Mouse (Mus musculus): ENCODE measurements around the gene E030018B13Rik. TPM values are rescaled to one million over a fixed set of nuclear protein-coding genes. Genes with fewer than 3 reads are reported as not detected.
A peak's percentile ranks its signal among the peaks of the same experiment; 100 is the strongest.

E030018B13Rik gene
- polyA plus RNA-seq, 1 experiment from 2014 or later = not detected

DNA sequence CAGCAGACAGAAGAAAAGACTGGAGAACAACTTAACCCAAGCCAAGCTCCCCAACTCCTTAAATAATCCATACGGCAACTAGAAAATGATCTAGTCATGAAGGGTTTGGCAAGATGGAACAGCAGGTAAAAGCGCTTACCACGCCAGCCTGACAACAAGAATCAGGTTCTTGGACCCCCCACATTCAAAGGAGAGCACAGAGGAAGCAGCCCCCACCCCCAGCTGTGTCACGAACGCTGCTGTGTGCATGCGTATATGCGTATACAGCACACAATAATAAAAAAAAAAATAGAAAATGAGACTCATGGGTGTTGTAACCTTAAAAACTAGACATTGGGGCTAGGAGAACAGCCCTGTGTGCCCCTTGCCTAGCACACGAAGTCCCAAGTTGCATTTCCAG, 16.7 kb upstream of the E030018B13Rik start:
- Histone ChIP-seq H3K27ac (no peak overlapping the region), H3K4me2 (no peak overlapping the region), H3K27me3 (no peaks in the 10 kb centered on the region; the same call in 1 of the 2 replicates), H3K9ac (no peak overlapping the region), H3K4me3 (no peak overlapping the region), H3K4me1 (peaks cover 40% of the 10 kb centered on the region), H3K9me3 (no peaks in the 10 kb centered on the region), H3K36me3 (no peaks in the 10 kb centered on the region)
- WGBS = 87% methylated on average over 8 of the region's 8 CpGs
- no peak for ATAC-seq (ENCODE audit: insufficient number of reproducible peaks, insufficient read depth, low FRiP score, low TSS enrichment, low read depth)

- Histone ChIP-seq H3K9ac (no peak overlapping the region), H3K4me2 (no peak overlapping the region), H3K27ac (no peak overlapping the region), H3K4me3 (no peak overlapping the region), H3K4me1 (peaks cover 40% of the 10 kb centered on the region), H3K9me3 (no peaks in the 10 kb centered on the region), H3K36me3 (no peaks in the 10 kb centered on the region), H3K27me3 (no peaks in the 10 kb centered on the region; the same call in 1 of the 2 replicates)
- 94% methylated on average over 2 of the region's 2 CpGs for WGBS
- ATAC-seq (ENCODE audit: insufficient number of reproducible peaks, insufficient read depth, low FRiP score, low TSS enrichment, low read depth) = no peak
Observed at GRCm38 (mm10) chr7:63900411-63900810, 16.2 kb upstream of the E030018B13Rik start.

- Histone ChIP-seq H3K9ac (no peak overlapping the region), H3K27ac (no peak overlapping the region), H3K9me3 (no peaks in the 10 kb centered on the region), H3K36me3 (no peaks in the 10 kb centered on the region), H3K4me2 (no peak overlapping the region), H3K4me1 (peaks cover 35% of the 10 kb centered on the region), H3K27me3 (no peaks in the 10 kb centered on the region; the same call in 1 of the 2 replicates), H3K4me3 (no peak overlapping the region)
- no peak for ATAC-seq (ENCODE audit: insufficient number of reproducible peaks, insufficient read depth, low FRiP score, low TSS enrichment, low read depth)
- WGBS = 66% methylated on average over 11 of the region's 11 CpGs
Observed at GRCm38 (mm10) chr7:63901346-63901745, 15.3 kb upstream of the E030018B13Rik start.

DNA sequence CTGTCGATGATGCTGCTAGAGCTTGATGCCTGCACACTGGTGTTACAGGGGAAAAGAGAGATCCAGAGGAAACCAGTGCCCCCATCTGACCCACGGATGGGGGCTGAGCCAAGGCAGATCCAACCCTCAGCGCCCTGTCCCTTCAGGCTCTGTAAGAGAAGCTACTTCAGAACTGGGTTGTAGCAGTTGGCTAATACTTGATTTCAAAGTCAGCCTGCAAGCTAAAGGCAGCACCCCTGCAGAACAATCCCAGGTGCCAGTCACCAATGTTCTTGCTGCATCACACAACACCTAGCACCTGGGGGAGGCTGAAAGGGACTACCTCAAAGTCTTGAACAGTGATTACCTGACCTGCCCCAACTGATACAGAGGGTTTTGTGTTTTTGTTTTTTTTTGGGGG, 14.7 kb upstream of the E030018B13Rik start:
- H3K9me3 ChIP-seq = no peaks in the 10 kb centered on the region
- no peak overlapping the region for H3K9ac ChIP-seq
- H3K27me3 ChIP-seq = no peaks in the 10 kb centered on the region; the same call in 1 of the 2 replicates
- H3K27ac ChIP-seq = no peak overlapping the region
- H3K4me3 ChIP-seq = no peak overlapping the region
- no peak overlapping the region for H3K4me2 ChIP-seq
- H3K4me1 ChIP-seq = peaks cover 29% of the 10 kb centered on the region
- ATAC-seq (ENCODE audit: insufficient number of reproducible peaks, insufficient read depth, low FRiP score, low TSS enrichment, low read depth) = no peak
- H3K36me3 ChIP-seq = no peaks in the 10 kb centered on the region
- 69% methylated on average over 3 of the region's 3 CpGs for WGBS

- peaks cover 22% of the 10 kb centered on the region for H3K4me1 ChIP-seq
- H3K4me2 ChIP-seq = no peak overlapping the region
- no peaks in the 10 kb centered on the region for H3K9me3 ChIP-seq
- no peak overlapping the region for H3K9ac ChIP-seq
- 32% methylated on average over 3 of the region's 3 CpGs for WGBS
- no peaks in the 10 kb centered on the region; the same call in 1 of the 2 replicates for H3K27me3 ChIP-seq
- H3K27ac ChIP-seq = peak overlapping the region; percentile 28; the same call in 1 of the 2 replicates
- no peaks in the 10 kb centered on the region for H3K36me3 ChIP-seq
- no peak for ATAC-seq (ENCODE audit: insufficient number of reproducible peaks, insufficient read depth, low FRiP score, low TSS enrichment, low read depth)
- no peak overlapping the region for H3K4me3 ChIP-seq
Observed at GRCm38 (mm10) chr7:63902604-63903210, 13.9 kb upstream of the E030018B13Rik start.

DNA sequence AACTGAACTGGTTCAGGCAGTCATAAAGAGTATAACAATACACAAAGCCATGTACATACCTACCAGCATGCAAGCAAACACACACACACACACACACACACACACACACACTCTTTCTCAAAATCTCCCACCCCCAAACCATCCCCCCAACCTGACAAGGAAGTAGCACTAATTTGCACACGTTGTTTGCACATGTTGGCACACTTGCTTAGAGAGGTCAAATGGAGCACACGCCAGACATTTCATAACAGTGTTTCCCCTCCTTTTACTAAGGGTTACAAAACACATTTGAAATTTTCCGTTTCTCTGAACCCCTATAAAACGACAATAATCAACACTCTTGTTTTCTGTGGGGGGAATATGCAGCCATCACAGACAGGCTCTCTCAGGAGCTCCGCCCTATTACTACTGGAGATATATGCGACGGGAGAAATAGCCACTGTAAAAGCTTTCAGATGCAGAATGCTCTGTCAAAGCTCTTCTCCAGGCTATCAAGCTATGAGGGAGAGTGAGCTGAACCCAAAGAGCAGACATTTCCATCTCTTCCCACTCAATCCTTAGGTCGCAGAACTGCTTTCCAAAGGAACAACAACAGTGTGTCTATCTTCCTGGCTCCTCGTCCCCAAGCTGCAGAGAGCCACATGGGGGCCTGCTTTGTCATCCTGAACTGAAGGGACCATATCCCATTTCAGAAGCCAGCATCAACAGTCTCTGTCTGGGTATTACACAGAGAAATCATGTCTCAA, 12.8 kb upstream of the E030018B13Rik start:
- Histone ChIP-seq H3K27me3 (no peaks in the 10 kb centered on the region), H3K9ac (no peak overlapping the region), H3K4me3 (no peak overlapping the region), H3K27ac (no peak overlapping the region), H3K4me2 (no peak overlapping the region), H3K36me3 (no peaks in the 10 kb centered on the region), H3K9me3 (no peaks in the 10 kb centered on the region), H3K4me1 (peaks cover 25% of the 10 kb centered on the region)
- no peak for ATAC-seq (ENCODE audit: insufficient number of reproducible peaks, insufficient read depth, low FRiP score, low TSS enrichment, low read depth)
- WGBS = 58% methylated on average over 9 of the region's 9 CpGs

DNA sequence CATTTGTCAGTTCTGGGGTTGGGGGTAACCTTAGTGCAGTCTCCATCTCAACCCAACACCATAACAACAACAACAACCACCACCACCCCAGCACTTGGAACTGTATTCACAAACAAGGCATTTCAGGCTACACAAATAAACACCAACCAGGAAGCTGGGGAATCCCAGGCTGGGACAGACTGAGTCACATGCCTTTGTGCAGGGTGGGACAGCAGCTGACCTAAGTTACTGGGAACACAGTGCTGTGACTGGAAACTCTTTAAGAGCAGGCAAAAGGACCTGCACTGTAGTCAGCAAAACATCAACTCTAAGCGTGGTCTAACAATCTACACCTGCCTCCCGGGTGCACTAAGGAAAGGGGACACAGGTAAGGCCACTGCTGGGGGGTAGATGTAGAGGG, 11.5 kb upstream of the E030018B13Rik start:
- no peaks in the 10 kb centered on the region for H3K9me3 ChIP-seq
- peaks cover 30% of the 10 kb centered on the region for H3K4me1 ChIP-seq
- H3K27me3 ChIP-seq = no peaks in the 10 kb centered on the region
- no peak for ATAC-seq (ENCODE audit: insufficient number of reproducible peaks, insufficient read depth, low FRiP score, low TSS enrichment, low read depth)
- no peaks in the 10 kb centered on the region for H3K36me3 ChIP-seq
- 89% methylated on average over 2 of the region's 2 CpGs for WGBS
- H3K9ac ChIP-seq = no peak overlapping the region
- no peak overlapping the region for H3K4me2 ChIP-seq
- H3K4me3 ChIP-seq = no peak overlapping the region
- no peak overlapping the region for H3K27ac ChIP-seq

DNA sequence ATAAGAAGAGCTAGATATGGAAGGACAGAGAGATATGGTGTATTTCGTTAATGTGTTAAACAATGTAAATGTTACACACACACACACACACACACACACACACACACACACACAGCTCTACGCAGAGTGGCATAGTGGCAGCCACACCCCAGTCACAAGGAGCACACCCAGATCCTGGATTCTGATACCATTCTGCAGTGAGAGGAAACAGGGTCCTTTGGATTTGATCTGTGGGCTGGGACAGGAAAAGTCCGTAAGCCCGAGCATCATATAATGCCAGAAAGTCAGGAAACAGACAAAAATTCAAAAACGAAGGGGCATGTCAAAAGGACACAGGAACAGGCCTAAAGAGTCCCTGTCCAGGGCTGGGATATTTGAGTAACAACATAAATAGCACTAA, 11.0 kb upstream of the E030018B13Rik start:
- Histone ChIP-seq H3K4me3 (no peak overlapping the region), H3K4me2 (no peak overlapping the region), H3K36me3 (no peaks in the 10 kb centered on the region), H3K9ac (no peak overlapping the region), H3K27me3 (no peaks in the 10 kb centered on the region), H3K27ac (no peak overlapping the region), H3K9me3 (no peaks in the 10 kb centered on the region), H3K4me1 (peaks cover 35% of the 10 kb centered on the region)
- no peak for ATAC-seq (ENCODE audit: insufficient number of reproducible peaks, insufficient read depth, low FRiP score, low TSS enrichment, low read depth)
- 81% methylated on average over 5 of the region's 5 CpGs for WGBS

DNA sequence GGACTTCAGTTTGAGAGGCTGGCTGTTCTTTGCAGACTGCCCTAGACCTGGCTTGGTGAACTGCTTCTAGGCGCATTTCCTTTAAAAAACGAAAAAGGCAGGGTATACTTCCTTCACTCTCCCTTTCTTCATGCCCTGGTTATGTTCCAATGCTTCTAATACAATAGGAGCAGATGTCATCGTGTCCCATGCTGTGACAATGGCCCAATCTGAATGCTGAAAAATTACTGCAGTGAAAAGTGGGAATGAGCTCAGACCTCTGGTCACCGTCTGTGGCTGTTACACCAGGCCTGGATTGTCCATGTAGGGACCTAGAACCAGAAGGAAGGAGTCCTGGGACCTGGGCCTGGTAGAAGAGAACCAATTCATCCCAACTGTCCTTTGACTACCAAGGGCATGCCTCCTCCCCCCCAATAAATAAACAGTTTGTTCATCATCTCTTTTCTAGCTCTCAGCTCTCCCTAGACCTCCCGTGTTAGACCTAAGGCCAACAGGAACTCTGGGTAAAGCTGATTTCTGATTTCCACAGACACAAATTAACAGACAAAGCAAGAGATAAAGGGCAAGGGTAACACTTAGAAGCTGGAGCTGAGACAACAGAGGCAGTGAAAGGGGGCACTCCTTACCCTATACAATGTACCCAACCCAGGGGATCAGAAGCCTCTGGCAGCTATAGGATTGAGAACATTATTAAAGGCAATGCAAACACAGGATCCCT, 8.7 kb upstream of the E030018B13Rik start:
- no peak overlapping the region for H3K9ac ChIP-seq
- ATAC-seq (ENCODE audit: insufficient number of reproducible peaks, insufficient read depth, low FRiP score, low TSS enrichment, low read depth) = no peak
- 0 out of 2 replicates have a peak overlapping the region, but pooled peaks have one; percentile 39 for H3K4me2 ChIP-seq
- peaks cover 53% of the 10 kb centered on the region for H3K4me1 ChIP-seq
- no peak overlapping the region for H3K4me3 ChIP-seq
- H3K9me3 ChIP-seq = no peaks in the 10 kb centered on the region
- WGBS = 83% methylated on average over 5 of the region's 5 CpGs
- H3K27ac ChIP-seq = peak overlapping the region; percentile 72; the same call in 1 of the 2 replicates
- no peaks in the 10 kb centered on the region for H3K27me3 ChIP-seq
- H3K36me3 ChIP-seq = no peaks in the 10 kb centered on the region

GRCm38 (mm10) chr7:63908496-63909285, 8.0 kb upstream of the E030018B13Rik start:
- 0 out of 2 replicates have a peak, but pooled peaks have one; percentile 41 for ATAC-seq (ENCODE audit: insufficient number of reproducible peaks, insufficient read depth, low FRiP score, low TSS enrichment, low read depth)
- H3K4me1 ChIP-seq = peaks cover 52% of the 10 kb centered on the region
- peak overlapping the region; percentile 39 for H3K4me2 ChIP-seq
- 19% methylated on average over 9 of the region's 11 CpGs for WGBS
- H3K9me3 ChIP-seq = no peaks in the 10 kb centered on the region
- no peak overlapping the region for H3K9ac ChIP-seq
- H3K27ac ChIP-seq = peak overlapping the region; percentile 72
- H3K36me3 ChIP-seq = no peaks in the 10 kb centered on the region
- no peak overlapping the region for H3K4me3 ChIP-seq
- no peaks in the 10 kb centered on the region for H3K27me3 ChIP-seq

DNA sequence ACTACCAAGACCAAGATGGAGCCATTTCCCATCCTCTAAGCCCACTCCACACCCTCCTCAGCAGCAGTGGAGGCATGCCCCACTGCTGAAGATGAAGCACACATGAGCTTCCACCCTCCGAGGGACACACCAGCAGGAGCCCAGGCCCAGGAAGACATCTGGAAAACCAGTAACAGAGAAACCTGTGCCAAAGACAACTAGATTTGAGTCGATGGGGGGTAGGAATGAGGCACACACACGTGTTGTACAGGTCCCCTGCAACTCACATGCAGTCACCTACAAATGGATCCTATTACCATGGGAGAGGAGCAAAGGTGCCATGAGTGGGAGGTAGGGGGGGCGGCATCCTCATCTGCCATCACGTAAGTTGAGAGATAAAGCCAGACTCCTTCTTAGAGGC, 6.4 kb upstream of the E030018B13Rik start:
- Histone ChIP-seq H3K27ac (no peak overlapping the region), H3K9me3 (no peaks in the 10 kb centered on the region), H3K4me1 (peaks cover 50% of the 10 kb centered on the region), H3K36me3 (no peaks in the 10 kb centered on the region), H3K27me3 (no peaks in the 10 kb centered on the region), H3K9ac (no peak overlapping the region), H3K4me3 (no peak overlapping the region), H3K4me2 (no peak overlapping the region)
- WGBS = 65% methylated on average over 5 of the region's 5 CpGs
- ATAC-seq (ENCODE audit: insufficient number of reproducible peaks, insufficient read depth, low FRiP score, low TSS enrichment, low read depth) = no peak
